Mouse (Mus musculus): Measurements from ENCODE around the gene Wbp1l.

DNA sequence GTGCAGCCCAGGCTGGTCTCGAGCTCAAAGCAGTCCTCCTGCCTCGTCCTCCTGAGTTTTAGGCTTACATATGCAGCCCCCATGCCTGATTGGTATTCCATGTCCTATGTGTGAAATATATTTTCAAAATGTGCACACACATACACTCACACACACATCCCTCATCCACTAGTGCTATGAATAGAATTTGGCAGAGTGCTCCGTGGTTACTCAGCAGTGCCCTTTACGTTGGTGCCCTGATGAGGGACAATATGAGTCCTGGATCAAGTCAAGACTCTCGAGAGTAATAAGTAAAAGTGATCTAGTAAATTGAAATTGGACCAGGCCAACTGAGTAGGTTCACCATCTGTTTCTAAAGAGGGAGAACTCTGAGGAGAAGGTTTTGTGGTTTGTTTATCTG lies 44.4 kb downstream of the Wbp1l start:
- no peak for TF ChIP-seq CTCF (IDR thresholded peaks at IDR 0.05; ENCODE audit: low read depth, low read length)
- no peak for TF ChIP-seq GATA1 (IDR thresholded peaks at IDR 0.05; ENCODE audit: borderline replicate concordance, low read length)
- TF ChIP-seq TAL1 (conservative IDR thresholded peaks at IDR 0.05; ENCODE audit: low read depth, low read length) = no peak

All from G1E (cell line).